Mouse (Mus musculus) embryo, embryonic 10.5 days (tissue): ENCODE data around the gene Tnni1.

Experiments used
- DNase-seq: peaks from one replicate; pipeline ENCODE4 v3.0.0-alpha.2; 2015; ENCODE audit warnings: low spot score

Gene Tnni1

DNA sequence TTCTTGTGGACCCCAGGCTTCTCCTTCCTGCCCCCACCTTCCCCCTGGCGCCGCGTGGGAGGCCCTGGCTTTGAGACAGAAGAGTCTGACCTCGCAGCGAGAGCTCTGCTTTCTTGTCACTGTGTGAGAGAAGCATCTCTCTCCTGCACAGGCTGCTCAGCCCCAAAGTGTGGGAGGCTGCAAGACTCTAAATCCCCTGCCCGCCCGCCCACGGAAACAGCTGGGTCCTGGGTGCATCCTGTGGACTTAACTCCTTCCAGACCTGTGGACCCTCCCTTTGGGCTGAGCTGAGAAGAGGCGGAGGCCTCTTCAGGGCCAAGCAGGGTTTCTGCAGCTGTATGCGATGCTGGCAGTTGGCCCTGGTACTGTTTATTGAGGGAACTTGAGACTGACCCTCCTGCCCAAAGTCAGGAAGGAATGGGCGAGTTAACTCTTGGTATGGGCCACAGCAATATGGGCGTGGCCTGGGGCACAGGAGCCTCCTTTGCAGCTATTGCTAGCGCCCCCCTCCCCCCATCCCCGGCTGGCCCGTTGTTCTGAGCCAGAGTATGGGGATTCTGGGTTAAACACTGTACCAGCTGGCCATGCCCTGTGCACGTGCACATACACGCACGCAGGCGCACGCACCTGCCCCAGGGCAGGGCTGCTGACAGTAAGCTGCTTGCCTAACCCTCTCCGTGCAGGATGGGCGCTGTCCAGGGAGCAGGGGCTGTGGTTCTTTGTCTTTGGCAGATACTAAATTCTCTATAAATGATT lies at the start of gene Tnni1:
Gene Tnni1, plus strand, starts transcription at position 655 of the 756 bp plus-strand sequence.
- DNase-seq = no peak

DNA sequence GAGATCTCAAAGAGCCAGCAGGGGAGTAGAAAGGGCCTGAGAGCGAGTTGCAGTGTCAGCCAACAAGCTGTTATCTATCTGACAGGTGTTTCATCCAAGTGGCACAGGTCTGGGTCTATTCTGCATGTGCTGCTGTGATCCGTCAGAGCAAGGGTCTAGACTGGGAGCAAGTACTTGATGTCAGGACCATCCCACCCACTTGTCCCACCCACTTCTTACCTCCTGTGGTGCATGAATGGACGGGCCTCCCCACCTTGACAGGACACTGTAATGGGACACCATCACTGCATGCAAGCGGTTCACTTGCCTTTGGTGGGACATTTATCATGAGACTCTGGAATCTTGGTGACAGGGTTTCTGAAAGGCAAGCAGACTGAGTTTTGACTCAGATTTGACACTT lies 49.4 kb upstream of the Tnni1 start:
- DNase-seq = no peak

DNA sequence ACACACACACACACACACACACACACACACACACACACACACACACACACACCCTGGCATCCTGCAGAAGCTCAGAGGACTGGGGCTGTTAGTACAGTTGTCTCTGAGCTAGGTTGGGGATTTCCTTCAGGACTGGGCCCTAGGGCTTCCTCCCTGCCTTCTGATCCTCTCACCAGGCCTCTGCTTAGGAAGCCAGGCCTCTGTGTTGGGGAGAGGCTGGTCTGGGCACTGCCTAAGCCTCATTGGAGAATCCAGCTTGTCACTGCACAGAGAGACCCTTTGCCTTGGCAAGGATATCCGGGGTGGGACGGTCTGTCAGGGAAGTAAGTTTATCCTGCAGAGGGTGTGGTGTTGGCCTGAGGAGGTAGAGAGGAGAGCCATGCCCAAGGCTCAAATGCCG lies 48.9 kb upstream of the Tnni1 start:
- DNase-seq = no peak

DNA sequence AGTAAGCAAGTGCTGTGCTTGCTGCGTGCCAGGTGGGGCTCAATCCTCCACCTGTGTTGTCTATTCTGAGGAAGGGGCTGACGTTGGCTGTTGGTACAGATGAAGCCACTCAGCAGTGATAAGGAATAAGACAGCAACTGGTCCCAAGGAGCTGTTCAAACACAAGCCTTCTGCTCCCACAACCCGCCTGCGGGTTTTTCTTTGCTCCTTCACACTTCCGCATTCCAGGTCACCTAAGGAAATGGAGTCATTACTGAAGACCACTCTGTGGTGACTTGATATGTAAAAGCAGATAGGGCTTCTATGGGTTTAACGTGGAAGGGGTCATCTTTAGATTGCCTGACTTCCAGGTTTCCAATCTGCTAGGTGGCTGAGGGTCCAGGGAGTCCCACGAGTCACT lies 47.8 kb upstream of the Tnni1 start:
- DNase-seq = no peak

DNA sequence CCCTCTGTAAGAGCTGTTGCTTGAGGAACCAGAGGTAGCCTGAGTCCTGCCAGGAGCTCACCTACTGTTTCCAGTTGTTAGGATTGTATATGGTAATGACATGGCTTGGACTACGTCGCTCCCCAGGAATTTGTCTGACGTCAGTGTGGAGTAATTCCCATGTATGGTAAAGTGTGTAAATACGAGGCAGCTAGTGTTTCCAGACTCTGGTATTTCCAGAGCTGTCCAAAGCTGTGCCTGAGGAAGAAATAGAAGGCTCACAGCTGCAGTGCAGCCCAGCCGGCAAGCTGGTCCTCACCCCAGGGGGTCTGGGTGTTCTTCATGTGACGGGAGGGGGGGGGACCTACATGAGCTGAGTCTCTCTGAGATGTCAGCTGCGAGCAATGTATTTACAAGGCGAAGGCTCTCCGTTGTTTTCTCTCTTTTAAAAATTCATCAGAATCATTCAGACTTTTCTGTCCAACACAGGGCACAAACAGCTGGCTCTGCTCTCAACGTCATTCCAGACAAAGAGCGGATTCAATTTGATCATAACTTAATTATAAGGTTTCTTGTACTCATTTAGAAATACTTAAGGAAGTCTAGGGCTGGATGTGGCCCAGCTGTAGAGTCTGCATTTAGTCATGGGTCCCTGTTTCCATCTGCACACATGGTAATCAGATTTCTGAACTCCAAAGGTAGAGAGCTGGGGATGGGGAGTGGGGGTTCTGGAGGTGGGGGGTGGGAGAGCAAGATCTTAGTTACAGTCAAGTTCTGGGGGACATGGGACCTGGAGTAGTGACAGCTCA lies 47.1 kb upstream of the Tnni1 start:
- DNase-seq = peak; percentile 80

DNA sequence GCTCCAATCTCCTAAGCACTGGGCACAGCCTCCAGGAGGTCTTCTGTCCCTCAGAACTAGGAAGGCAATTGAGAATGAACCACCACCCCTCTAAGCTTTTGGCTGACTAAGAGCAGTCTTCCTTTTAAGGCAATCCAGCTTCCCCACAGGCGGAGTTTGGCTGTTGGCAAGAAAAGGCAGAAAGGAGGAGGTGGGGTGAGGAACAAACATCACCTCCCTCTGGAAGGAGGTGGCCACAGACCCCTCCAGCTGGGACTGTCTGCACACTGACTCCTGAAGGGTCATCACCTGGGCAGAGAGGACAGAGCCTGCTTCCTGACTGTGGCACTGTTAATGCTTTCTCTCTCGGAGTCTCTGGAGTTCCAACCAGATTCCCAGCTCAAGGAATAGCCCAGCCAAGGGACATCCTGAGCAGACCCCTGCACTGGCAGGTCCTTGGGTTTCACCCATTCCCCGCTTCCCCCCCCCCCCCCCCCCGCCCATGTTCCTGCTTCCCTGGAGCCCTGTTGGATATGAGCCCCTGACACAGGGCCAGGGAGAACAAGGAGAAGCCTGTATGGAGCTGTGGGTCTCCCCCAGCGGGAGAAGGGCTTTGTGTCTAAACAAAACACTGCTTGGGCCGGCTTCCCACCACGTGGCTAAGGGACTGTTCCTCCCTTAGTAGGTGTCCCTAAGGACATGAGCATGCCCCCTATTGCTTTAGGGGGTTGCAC lies 44.9 kb upstream of the Tnni1 start:
- no peak for DNase-seq

DNA sequence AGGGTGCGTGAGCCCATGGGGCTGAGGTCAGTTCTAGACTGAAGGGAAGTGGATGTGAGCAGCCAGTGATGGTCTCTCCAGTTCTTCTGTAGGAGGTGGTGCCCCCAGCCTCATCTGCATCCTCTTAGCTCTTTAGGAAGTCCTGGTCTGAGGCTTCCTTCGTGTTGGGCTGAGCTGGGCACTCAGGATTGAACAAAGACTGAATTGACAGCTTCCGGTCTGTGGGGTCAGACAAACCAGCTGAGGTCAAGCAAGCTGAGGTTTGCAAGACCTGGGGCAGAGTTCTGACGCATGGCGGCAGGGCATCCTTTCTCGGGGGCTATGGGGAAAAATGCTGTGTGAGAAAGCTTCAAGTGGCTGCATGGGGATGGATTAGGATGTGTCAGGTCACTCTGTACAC lies 43.8 kb upstream of the Tnni1 start:
- peak; percentile 75 for DNase-seq

DNA sequence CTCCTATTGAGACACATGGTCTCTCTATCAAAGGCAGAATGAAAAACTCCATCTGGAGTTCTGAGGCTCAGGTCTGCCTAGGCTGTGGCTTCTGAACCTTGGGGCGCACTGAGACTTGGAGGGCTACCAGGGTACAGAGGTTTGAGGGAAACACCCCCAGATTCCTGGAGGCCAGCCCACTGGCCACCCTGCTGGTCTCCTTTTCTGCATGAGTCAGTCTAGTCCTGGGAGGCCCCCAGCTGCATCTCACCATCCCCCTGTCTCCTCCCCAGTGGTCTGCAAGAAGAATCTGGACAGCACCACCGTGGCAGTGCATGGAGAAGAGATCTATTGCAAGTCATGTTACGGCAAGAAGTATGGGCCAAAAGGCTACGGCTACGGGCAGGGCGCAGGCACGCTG lies 34.2 kb upstream of the Tnni1 start:
- no peak for DNase-seq

DNA sequence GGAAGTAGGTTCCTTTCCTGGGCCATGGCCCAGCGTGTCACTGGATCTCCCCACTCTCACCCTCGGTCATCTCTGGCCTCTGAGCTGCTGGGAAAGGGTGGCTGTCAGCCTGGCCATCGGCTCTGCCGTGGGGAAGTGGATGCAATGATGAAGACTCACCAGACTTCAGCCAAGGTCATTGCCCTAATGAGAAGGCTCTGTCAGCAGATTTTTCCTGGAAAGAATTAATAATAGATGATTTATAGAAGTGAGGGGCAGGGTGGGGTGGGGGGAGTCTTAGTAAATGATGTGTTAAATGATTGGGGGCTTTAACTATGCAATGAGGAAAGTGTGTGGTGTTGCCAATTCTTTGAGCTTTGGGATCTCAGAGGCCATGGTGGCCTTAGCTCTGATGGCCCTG lies 33.0 kb upstream of the Tnni1 start:
- DNase-seq = no peak

DNA sequence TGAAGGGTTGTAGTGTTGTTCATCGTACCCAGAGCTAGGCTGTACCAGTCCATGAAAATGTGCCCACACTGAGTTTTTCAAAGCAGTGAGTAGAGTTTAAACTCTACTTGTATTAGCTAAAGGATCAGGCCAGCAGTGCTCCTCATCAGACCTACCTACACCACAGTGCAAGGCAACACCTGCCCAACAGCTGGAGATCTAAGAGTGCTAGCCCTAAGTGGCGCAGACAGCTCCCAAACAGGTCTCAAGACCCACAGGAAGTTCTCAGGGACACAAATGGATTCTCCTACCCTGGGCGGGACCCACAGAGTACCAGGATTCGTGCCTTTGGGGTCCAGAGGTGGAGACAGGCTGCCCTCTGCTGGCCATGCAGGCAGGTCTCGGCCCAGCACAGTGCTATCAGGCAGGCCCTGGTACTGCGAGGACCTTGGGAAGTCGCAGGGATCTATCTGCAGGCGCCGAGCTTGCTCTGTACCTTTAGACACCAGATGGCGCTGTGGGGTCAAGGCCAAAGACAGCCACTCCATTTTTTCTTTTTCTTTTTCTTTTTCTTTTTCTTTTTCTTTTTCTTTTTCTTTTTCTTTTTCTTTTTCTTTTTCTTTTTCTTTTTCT lies 26.4 kb upstream of the Tnni1 start:
- peak; percentile 96 for DNase-seq

DNA sequence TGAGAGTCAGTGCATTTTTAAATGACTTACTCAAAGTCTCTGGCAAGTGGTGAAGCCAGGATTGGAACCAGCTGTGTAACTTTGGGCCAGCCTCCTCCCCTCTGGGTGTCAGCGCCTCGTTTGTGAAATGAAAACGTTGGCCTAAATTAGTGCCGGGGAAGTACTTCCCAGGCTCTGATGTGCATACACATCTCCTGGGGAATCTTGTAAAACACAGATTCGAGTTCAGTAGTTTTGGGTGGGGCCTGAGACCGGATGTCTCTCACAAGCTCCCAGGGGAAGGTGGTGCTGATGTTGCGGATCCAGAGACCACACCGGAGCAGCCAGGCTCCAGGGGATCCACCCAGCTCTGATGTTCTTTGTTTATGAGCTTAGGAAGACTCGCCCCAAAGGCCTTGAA lies 23.9 kb upstream of the Tnni1 start:
- DNase-seq = no peak

DNA sequence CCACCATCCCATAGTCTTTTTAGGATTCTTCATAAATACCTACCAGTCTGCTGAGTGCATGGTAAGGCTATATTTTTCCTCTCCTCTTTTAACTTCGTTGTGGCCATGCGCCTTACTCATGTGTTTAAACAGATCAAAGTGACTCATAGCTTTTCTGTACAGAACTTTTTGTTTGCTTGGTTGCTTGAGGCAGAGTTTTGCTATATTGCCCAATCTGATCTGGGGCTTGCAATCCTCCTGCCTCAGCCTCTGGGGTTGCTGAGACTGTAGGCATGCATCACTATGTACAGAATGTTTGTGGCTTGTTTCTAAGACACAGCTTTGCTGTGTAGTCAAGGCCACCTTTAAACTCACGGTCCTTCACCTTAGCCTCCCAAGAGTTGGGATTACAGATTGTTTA lies 23.3 kb upstream of the Tnni1 start:
- DNase-seq = no peak

DNA sequence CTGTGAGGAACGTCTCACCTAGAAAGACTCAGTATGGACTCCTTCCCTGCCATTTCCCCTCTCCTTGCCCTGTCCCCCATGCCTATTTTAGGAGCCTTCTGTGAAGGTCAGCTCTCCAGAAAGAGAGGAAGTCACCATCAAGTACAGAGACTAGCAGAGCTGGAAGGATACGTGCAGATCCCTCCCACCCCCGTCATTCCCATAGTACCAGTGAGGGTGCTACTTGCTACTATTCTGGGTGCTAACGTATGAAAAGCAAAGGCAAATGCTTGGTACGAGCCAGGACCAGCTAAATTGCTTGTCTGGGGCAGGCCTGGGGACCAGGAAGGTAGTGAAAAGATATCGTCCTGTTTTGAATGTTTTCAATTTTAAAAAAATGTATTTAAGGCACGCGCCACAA lies 21.9 kb upstream of the Tnni1 start:
- no peak for DNase-seq

DNA sequence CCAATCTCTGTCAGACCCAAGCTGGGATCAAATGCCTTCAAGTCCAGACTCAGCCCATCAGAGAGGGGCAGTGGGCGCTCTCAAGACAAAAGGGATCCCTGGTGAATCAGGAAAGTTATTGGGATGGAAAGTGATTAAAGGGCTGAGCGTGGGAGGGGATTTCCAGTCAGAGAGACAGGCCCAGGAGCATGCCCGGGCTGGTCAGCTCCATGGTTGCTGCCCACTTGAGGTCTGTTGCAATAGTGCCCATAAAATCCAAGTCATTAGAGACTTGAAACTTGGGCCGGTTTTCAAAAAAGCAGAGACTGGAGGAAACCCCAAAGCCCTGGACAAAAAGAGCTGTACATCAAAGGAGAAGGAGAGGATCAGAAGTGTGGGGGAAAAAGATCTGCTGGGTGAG lies 19.5 kb upstream of the Tnni1 start:
- no peak for DNase-seq

DNA sequence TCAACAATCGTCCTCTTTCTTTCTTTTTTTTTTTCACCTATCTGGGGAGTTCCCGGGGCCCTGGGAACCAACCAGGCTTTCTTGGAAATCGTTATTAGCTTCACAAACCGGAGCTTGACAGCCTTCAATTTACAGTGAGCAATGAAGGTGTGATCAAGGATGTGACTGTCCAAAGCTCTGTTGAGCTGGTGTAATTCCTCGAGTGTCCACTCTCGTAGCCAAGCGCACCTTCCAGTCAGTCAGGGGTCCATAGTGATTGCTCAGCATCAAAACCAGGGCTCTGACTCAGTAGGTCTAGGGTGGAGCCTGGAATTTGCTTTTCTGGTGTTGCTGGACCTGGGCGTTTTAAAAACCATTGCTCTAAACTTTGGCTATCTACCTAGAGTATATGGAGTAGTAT lies 19.0 kb upstream of the Tnni1 start:
- no peak for DNase-seq

DNA sequence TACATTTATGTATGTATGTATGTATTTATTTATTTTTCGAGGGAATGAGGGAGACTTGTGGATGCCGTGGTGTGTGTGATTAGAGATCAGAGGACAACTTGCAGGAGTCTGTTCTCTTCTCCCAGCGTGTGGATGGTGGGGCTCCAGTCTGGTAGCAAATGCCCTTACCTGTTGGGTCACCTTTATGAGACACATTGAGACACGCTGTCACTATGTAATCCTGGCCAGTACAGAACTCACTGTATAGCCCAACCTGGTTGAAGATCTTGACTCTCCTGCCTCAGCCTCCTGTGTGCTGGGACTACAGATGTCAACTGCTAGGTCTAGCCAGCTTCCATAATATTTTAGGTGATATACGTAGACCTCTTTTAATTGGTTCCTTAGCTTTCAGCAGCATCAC lies 17.5 kb upstream of the Tnni1 start:
- DNase-seq = no peak

DNA sequence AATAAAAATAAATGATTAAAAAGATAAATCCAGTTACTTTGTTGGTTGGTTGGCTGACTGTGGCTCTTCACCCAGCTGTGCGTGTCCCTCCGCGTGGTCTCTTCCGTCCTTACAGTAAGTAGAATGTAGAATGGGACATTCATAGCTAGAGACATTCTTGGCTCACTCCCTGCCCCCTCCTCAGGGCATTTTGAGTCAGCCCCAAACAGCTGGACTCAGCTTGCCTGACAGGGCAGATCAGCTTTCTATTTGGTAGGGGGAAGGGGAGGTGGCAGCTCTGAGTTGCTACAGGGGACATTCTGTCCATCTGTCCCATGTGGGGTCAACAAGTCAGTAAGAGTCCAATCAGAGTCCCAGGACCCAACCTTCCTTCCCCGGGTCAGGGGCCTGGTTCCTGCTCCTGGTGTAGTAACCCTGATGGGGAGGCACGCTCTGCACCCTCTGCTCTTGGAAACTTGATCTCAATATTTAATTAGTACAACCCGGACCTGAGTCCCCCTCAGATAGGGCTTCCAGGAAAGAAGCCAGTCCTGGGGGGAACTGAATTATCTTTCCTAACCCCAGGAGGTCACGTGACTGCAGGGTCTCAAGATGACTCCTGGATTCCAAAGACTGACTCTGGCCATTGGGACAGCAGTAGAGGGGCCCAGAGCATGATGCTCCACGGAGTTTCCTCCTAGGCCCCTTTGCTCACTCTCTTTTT lies 15.6 kb upstream of the Tnni1 start:
- DNase-seq = no peak

DNA sequence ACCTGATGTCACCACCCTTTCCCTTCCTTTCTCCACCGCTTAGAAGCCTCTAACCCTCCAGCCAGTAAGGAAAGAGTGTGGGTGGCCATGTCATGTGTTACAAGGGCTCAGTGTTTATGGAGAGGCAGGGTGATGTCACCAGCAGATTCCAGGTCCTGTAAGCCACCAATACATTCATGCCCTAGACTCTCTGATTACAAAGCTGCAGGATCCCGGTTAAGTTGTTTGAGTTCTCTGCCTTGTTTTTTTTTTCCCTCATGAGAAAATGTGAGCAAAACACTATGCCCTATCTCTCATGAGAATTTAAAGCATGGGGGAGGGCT lies 15.1 kb upstream of the Tnni1 start:
- no peak for DNase-seq

DNA sequence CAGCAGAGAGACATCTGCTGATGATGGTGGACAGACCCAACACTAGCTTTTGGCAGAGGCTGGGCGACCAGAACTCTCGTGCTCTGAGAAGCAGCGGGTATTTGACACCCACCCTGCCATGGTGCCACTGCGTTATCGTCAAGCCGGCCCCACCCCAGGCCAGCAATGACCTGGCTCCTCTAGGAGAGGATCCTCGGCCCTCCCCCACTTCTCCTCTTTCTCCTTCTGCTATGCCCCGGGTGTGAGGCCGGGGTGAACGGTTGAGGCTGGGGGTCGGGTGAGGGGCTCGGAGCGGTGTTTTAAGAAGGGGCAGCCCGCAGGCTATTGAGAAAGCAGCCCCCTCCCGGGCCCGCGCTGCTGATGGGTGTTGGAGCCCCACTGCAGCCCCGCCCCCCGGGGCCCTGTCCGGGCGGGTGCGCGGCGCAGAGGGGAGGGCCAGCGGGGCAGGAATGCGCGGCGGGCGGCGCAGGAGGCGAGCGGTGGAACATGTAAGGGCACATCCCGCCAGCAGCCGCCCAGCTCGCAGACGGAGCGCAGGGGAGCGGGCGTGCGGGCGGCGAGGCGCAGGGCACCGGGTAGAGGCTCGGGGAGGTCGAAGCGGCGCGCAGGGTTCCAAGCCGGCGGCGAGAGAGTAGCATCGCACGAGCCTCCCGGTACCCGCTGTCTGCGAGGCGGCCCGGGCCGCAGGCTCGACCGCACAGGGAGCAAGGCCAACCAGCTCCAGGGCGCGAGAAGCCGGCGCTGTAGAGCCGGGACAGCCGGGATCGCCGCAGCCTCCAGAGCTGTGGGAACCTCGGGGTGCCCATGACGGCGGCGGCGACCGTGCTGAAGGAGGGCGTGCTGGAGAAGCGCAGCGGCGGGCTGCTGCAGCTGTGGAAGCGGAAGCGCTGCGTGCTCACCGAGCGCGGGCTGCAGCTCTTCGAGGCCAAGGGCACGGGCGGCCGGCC lies 13.3 kb upstream of the Tnni1 start, which contains the start of gene Phlda3:
Gene Phlda3, plus strand, starts transcription at position 475 of the 947 bp plus-strand sequence.
- peak; percentile 77 for DNase-seq

DNA sequence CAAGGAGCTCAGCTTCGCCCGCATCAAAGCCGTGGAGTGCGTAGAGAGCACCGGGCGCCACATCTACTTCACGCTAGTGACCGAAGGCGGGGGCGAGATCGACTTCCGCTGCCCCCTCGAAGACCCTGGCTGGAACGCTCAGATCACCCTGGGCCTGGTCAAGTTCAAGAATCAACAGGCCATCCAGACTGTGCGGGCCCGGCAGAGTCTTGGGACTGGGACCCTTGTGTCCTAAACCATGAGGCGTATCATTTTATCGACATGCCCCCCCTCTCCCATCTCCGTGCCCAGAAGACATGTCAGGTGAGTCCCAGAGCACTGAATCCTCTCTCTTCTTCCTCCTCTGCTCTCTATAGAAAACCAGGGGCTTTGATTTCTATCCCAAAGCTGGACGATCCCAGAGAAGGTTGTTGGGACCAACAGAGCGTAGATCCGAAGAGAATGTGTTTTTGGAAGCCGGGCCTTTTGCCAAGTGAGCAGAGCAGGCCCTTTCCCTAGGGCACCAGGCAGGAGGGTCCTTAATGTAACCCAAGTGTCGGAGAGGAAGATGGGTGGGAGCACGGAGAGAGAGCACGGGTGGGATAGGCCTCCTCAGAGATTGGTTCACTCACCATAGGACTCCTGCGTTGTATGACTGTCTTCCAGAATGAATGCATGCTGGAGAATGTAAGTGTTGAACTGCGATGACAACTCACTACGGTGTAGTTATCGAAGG lies 12.5 kb upstream of the Tnni1 start:
- peak; percentile 21 for DNase-seq
